Mouse (Mus musculus) spleen, embryonic (tissue): ENCODE data around the gene H2-T23.
"Not testable (repeated sequence)": the region's sequence is repeated elsewhere in the genome, so short reads cannot be mapped to it uniquely, and the experiment has no call there.

Experiments used
- CTCF ChIA-PET: fragments of 350-600 bp; sonication (Branson Sonifier 250); formaldehyde crosslinking; loops from one replicate; lab custom pipeline; 2022; lab: Charles Lee

Gene H2-T23

GRCm38 (mm10) chr17:36032351-36032875, at the start of gene H2-T23:
Gene H2-T23 (minus strand): TSS chr17:36032855.
- CTCF ChIA-PET: interaction anchor here (1.3 kb wide), 1 partner anchor 34 kb away, joined by 5 read pairs; no protein-coding TSS in a partner anchor

GRCm38 (mm10) chr17:36081901-36082300, 49.2 kb upstream of the H2-T23 start:
- CTCF ChIA-PET: not testable (repeated sequence)

DNA sequence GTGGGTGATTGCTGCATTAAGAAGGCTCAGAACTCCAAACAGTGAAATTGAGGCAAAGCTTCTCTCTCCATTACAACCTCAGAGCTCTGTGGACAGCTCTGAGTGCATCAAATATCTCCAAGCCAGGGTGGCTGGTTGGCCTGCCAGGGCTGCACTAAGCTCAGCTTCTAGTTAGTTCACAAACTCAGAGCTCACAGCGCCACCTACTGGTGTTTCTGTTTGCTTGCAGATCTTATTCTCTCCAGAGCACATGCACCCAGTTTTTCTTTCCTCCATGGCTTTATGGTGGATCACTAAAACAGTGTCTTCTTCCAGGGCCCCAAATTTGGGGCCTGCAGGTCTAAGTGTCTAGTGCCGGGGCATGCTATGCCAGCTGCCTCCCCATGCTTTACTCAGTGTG, 28.2 kb upstream of the H2-T23 start:
- CTCF ChIA-PET: interaction anchor here (0.9 to 1.7 kb wide), 2 partner anchors 62 to 65 kb away, joined by 3 to 4 read pairs; no protein-coding TSS in a partner anchor

DNA sequence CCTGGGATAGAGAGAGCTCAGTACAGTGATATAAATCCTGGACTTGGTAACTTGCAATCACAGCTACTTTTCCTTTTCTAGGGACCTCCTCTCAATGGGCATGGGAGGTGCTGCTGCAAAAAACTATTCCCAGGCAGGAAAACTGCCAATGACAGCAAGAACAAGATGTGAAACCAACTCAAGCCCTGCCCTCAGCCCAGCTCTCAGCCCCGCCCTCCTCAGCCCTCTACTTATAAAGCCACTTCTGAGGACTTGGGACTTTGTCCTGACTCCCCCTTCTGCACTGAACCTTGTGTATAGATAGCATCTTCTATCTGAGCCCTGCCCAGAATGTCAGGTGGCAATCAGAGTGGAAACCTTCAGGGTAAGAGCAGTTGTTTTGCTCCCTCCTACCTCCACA, 25.7 kb upstream of the H2-T23 start, which contains the start of gene Gm11127:
Gm11127 (minus strand) TSS at position 10 of the 400 bp plus-strand sequence.
- CTCF ChIA-PET: not testable (repeated sequence)

GRCm38 (mm10) chr17:36057927-36058326, 25.3 kb upstream of the H2-T23 start:
- CTCF ChIA-PET: not testable (repeated sequence)

GRCm38 (mm10) chr17:36043286-36043685, 10.6 kb upstream of the H2-T23 start:
- CTCF ChIA-PET: no interaction called here

- CTCF ChIA-PET: not testable (repeated sequence)
Observed at GRCm38 (mm10) chr17:36042610-36043169, 10.0 kb upstream of the H2-T23 start, which contains the start of the genes H2-T22 and Gm6034. Gene H2-T22 (minus strand): TSS chr17:36042747. Gene Gm6034 (plus strand): TSS chr17:36042961.

DNA sequence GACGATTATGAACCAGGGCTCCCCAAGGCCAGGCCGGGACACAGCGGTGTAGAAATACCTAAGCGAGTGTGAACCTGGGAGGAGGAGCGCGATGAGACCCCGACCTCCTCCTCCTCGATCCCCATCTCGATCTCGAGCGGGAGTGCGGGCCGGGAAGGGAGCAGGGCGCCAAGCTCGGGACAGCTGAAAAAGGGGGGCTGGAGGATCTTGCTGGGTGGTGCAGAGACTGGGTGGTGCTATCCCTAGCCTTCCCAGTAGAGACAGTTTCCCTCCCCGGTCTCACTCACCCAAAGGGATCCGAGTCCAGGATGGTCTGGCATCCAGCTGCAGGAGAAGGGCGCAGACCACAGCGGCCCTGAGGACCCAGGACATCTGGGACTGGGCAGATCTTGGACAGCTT, 9.4 kb upstream of the H2-T23 start:
- CTCF ChIA-PET: not testable (repeated sequence)

DNA sequence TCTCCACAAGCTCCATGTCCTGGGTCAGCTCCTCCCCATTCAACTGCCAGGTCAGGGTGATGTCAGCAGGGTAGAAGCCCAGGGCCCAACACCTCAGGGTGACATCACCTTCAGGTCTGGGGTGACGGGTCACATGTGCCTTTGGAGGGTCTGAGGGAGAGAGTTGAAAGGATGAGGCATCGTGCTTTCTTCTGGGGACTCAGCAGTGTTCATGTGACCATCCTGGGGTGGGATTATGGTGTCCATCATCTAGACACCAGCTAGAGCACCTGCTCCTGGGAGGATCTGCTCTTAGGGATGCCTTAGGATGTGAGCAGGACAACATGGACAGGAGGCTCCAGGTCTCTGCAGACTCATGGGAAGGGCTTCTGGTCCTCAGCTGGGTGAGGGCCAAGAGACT, 7.9 kb upstream of the H2-T23 start:
- CTCF ChIA-PET: not testable (repeated sequence)

- CTCF ChIA-PET: interaction anchor here (1.2 to 1.8 kb wide), 2 partner anchors 39 to 45 kb away, joined by 4 to 7 read pairs; no protein-coding TSS in a partner anchor
Observed at GRCm38 (mm10) chr17:36036126-36036525, 3.5 kb upstream of the H2-T23 start.

DNA sequence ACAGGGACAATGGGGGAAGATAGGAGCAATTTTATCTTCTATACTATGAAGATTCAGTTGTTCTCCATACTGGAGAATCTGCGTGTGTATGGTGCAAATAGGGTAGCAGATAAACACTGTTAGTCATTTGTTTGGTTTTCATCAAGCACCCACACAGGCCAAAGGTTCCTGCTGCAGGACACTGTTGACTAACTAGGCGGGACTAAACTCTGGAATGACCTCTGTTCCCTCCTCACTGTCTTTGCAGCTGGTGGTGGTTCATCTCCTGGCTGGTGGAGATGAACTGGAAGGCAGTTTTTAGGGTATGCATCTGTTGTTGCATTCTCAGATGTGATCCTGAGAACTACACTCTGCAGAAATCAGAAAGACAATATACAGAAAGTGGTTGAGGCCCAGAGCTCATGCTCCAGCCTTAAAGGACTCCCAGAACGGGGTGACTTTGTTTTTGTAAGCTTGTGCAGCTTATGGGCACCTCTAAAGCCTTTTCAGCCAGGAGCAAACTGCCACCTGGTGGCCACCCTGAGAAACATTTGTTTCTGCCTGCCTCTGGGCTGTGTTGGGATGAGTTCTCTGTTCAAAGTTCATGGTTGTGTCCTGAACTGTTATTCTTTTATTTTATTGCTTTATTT, 2.5 kb upstream of the H2-T23 start:
- CTCF ChIA-PET: interaction anchor here (0.6 to 1.8 kb wide), 2 partner anchors 38 to 40 kb away, joined by 3 to 7 read pairs; no protein-coding TSS in a partner anchor

DNA sequence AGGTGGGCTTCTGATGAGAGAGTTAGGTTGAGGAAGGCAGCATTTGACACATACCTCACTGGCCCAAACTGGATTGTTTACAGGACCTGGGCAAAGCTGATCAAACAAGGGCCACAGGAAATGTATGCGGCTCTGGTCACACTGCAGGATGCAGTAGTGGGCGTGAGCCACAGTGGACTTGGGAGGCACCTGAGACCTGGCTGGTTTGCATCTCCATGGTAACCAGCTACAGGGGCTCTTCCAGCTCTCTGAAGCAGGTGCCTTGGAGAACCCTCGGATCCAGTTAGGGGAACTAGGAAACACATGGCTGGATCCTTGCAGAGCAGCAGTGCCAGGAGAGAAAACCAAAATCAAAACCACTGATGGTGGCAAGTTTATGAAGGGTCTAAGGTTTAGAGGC, 1.9 kb upstream of the H2-T23 start:
- CTCF ChIA-PET: interaction anchor here (1.8 kb wide), 1 partner anchor 37 kb away, joined by 7 read pairs; no protein-coding TSS in a partner anchor

GRCm38 (mm10) chr17:36031583-36032331, 898 bp downstream of the H2-T23 start:
- CTCF ChIA-PET: not testable (repeated sequence)

DNA sequence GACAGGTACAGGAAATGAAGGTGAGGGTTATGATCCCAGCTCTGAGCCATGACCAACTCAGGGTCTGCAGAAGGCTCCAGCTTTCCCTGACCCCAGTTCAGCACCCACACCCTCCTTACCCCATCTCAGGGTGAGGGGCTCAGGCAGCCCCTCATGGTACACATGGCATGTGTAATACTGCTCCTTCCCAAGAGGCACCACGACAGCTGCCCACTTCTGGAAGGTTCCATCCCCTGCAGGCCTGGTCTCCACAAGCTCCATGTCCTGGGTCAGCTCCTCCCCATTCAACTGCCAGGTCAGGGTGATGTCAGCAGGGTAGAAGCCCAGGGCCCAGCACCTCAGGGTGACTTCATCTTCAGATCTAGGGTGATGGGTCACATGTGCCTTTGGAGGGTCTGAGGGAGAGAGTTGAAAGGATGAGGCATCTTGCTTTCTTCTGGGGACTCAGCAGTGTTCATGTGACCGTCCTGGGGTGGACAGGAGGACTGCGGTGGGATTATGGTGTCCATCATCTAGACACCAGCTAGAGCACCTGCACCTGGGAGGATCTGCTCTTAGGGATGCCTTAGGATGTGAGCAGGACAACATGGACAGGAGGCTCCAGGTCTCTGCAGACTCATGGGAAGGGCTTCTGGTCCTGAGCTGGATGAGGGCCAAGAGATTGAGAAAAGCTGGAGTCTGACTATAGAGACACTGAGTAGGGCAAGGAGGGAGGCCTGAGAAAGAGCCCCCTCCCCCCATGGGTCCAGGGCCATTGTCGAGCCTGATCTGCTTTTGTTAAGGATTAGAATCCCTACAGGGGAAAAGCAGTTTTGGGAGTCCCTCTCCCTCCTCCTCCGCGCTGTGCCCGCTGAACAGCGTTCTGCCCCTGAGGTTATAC, 1.7 kb downstream of the H2-T23 start:
- CTCF ChIA-PET: interaction anchor here (1.8 kb wide), 1 partner anchor 34 kb away, joined by 5 read pairs; no protein-coding TSS in a partner anchor

DNA sequence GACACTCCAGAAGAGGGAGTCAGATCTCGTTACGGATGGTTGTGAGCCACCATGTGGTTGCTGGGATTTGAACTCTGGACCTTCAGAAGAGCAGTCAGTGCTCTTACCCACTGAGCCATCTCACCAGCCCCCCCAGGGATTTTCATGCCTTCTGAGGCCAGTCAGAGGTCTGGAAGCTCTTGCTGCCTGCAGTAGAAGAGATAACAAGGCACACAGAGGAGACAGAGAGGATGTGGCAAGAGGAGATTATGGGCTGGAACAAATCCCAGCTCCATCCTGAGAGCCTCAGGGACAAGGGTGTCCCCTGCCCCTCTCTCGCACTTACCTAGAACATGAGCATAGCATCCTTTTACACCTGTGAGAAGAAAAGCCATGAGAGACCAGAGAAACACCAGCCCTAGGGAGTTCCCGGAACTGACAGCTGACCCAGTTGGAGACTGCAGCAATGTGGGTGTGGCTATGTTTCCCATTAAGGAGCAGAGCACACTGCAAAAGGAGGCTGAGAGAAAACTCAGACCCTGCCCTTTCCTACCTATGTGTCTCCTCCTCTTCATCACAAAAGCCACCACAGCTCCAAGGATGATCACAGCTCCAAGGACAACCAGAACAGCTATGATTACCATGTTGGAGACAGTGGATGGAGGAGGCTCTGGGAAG, 2.5 kb downstream of the H2-T23 start:
- CTCF ChIA-PET: interaction anchor here (1.8 kb wide), 1 partner anchor 33 kb away, joined by 5 read pairs; no protein-coding TSS in a partner anchor

GRCm38 (mm10) chr17:36028879-36029619, 3.6 kb downstream of the H2-T23 start:
- CTCF ChIA-PET: interaction anchor here (1.8 kb wide), 1 partner anchor 32 kb away, joined by 5 read pairs; no protein-coding TSS in a partner anchor

GRCm38 (mm10) chr17:36027663-36028062, 5.0 kb downstream of the H2-T23 start:
- CTCF ChIA-PET: no interaction called here

DNA sequence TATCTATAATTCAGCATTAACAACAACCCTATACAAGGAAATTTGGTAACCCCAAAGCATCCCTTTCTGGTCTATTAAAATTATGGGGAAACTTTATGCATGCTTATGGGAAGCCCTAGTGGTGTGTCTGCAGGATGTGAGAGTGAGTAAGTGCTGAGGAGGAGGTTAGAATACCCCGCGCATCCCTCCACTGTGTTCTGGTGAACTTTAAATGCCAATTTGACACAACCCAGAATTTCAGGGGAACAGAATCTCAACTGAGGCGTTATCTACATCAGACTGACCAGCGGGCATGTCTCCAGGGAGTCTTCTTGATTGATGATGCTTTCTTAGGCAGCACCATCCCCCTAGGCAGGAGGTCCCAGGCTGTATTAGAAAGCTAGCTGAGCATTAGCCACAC, 6.8 kb downstream of the H2-T23 start:
- CTCF ChIA-PET: interaction anchor here (0.6 kb wide), 1 partner anchor 87 kb away, joined by 5 read pairs; no protein-coding TSS in a partner anchor

DNA sequence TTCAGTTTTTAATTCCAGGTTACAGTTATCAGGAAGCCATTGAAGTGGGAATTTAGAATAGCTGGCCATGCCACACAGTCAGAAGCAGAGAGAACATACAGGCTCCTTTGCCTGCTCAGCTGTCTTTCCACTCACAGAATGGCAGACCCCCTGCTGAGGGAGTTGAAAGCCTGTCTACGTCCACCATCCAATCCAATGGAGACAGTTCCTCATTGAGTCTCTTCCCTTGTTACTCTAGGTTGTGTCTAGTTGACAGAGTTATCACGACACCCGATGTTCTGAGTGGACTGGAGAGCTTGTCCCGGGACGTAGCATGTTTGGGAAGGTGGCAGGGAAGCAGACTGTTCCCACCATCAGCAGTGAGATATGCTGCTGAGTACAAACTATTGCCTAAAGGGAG, 7.5 kb downstream of the H2-T23 start:
- CTCF ChIA-PET: no interaction called here
